Mouse (Mus musculus) heart, embryonic 12.5 days (tissue): ENCODE data around the gene Gm9507. TPM values are rescaled to one million over a fixed set of nuclear protein-coding genes. Genes with fewer than 3 reads are reported as not detected.

ENCODE experiments used
- ATAC-seq: fragments of 200-750 bp; cut with Nextera tagmentation; 2 replicates; pipeline ENCODE4 v1.8.0; 2017; ENCODE audit warnings: moderate TSS enrichment, moderate library complexity; ENCODE audit not compliant: insufficient number of reproducible peaks, low FRiP score
- H3K27ac ChIP-seq: fragments of 300-500 bp; sonication (generic); 2 replicates; pipeline ENCODE4 v1.5.1; 2016; ENCODE audit warnings: mild to moderate bottlenecking, moderate library complexity; ENCODE audit not compliant: poor library complexity, severe bottlenecking
- H3K27me3 ChIP-seq: fragments of 300-500 bp; sonication (generic); replicated peaks from 2 replicates; pipeline ENCODE4 v1.6.1; 2016; ENCODE audit warnings: mild to moderate bottlenecking, moderate library complexity
- H3K36me3 ChIP-seq: fragments of 300-500 bp; sonication (generic); 2 replicates; pipeline ENCODE4 v1.6.1; 2016; ENCODE audit warnings: mild to moderate bottlenecking, moderate library complexity
- H3K4me1 ChIP-seq: fragments of 300-500 bp; sonication (generic); replicated peaks from 2 replicates; pipeline ENCODE4 v1.6.1; 2016; ENCODE audit warnings: mild to moderate bottlenecking
- H3K4me2 ChIP-seq: fragments of 300-500 bp; sonication (generic); 2 replicates; pipeline ENCODE4 v1.6.1; 2016; ENCODE audit warnings: mild to moderate bottlenecking, moderate library complexity
- H3K4me3 ChIP-seq: fragments of 300-500 bp; sonication (generic); 2 replicates; pipeline ENCODE4 v1.5.1; 2016; ENCODE audit warnings: mild to moderate bottlenecking
- H3K9ac ChIP-seq: fragments of 300-500 bp; sonication (generic); 2 replicates; pipeline ENCODE4 v1.6.1; 2016; ENCODE audit warnings: mild to moderate bottlenecking, moderate library complexity
- H3K9me3 ChIP-seq: fragments of 300-500 bp; sonication (generic); replicated peaks from 2 replicates; pipeline ENCODE4 v1.6.1; 2016; ENCODE audit warnings: mild to moderate bottlenecking, moderate library complexity
- WGBS: fragments of 180-500 bp; shearing (Covaris S2); methylation state at CpG from one replicate; pipeline ENCODE4 v1.1.7; 2016; 5-methylcytosine and 5-hydroxymethylcytosine counted together
- polyA plus RNA-seq: library from polyadenylated mRNA; unstranded; fragments of >200 nt; fragmentation: Nextera tagmentation; extraction: Ambion mirVana; gene quantifications from 2 replicates; pipeline ENCODE4 v1.2.1, GENCODE M21; 2016

Gene Gm9507
- not detected in 2 replicates for polyA plus RNA-seq

- Histone ChIP-seq H3K27me3 (0 out of 2 replicates have a peak, but pooled peaks cover 7% of the 10 kb centered on the region), H3K9me3 (peaks cover 8% of the 10 kb centered on the region; the same call in 1 of the 2 replicates), H3K27ac (no peak within 1 kb of the TSS), H3K4me1 (no peaks in the 10 kb centered on the region), H3K9ac (no peak within 1 kb of the TSS), H3K4me3 (no peak within 1 kb of the TSS), H3K36me3 (no peaks in the 10 kb centered on the region), H3K4me2 (no peak within 1 kb of the TSS)
- WGBS = 63% methylated on average over 5 of the region's 5 CpGs
- ATAC-seq = no peak
Measured at GRCm38 (mm10) chr10:77811743-77812142, at the start of gene Gm9507. TSS of gene Gm9507 (minus strand) at chr10:77811843.

GRCm38 (mm10) chr10:77852559-77852958, 40.9 kb upstream of the Gm9507 start, which contains the start of gene Gm10318:
TSS of gene Gm10318 (plus strand) at chr10:77852859.
- ATAC-seq = no peak
- Histone ChIP-seq H3K4me3 (no peak within 1 kb of the TSS), H3K27me3 (peaks cover 17% of the 10 kb centered on the region), H3K36me3 (no peaks in the 10 kb centered on the region), H3K9me3 (peaks cover 5% of the 10 kb centered on the region), H3K4me1 (no peaks in the 10 kb centered on the region), H3K4me2 (no peak within 1 kb of the TSS), H3K27ac (no peak within 1 kb of the TSS), H3K9ac (no peak within 1 kb of the TSS)
- WGBS = 56% methylated on average over 9 of the region's 9 CpGs

GRCm38 (mm10) chr10:77847538-77847937, 35.9 kb upstream of the Gm9507 start:
- 71% methylated on average over 2 of the region's 2 CpGs for WGBS
- no peak overlapping the region for H3K27ac ChIP-seq

GRCm38 (mm10) chr10:77846961-77847360, 35.3 kb upstream of the Gm9507 start:
- H3K36me3 ChIP-seq = no peaks in the 10 kb centered on the region
- no peak overlapping the region for H3K9ac ChIP-seq
- no peak overlapping the region for H3K4me2 ChIP-seq
- no peaks in the 10 kb centered on the region for H3K4me1 ChIP-seq
- H3K27me3 ChIP-seq = no peaks in the 10 kb centered on the region
- ATAC-seq = no peak
- H3K4me3 ChIP-seq = no peak overlapping the region
- no peak overlapping the region for H3K27ac ChIP-seq
- H3K9me3 ChIP-seq = peaks cover 19% of the 10 kb centered on the region
- WGBS = 5% methylated on average over 2 of the region's 2 CpGs

More at GRCm38 (mm10) chr10:77847538-77847937, 35.9 kb upstream of the Gm9507 start:
- peaks cover 5% of the 10 kb centered on the region; the same call in 1 of the 2 replicates for H3K27me3 ChIP-seq
- H3K4me3 ChIP-seq = no peak overlapping the region
- no peak overlapping the region for H3K4me2 ChIP-seq
- no peak for ATAC-seq
- H3K36me3 ChIP-seq = no peaks in the 10 kb centered on the region
- peaks cover 19% of the 10 kb centered on the region for H3K9me3 ChIP-seq
- no peaks in the 10 kb centered on the region for H3K4me1 ChIP-seq
- H3K9ac ChIP-seq = no peak overlapping the region

- no peak for ATAC-seq
- 45% methylated on average over 3 of the region's 3 CpGs for WGBS
- Histone ChIP-seq H3K4me1 (no peaks in the 10 kb centered on the region), H3K9ac (no peak within 1 kb of the TSS), H3K4me2 (no peak within 1 kb of the TSS), H3K9me3 (peaks cover 20% of the 10 kb centered on the region), H3K27me3 (no peaks in the 10 kb centered on the region), H3K27ac (no peak within 1 kb of the TSS), H3K36me3 (no peaks in the 10 kb centered on the region), H3K4me3 (no peak within 1 kb of the TSS)
Measured at GRCm38 (mm10) chr10:77846503-77846902, 34.9 kb upstream of the Gm9507 start, which contains the start of gene Gm36176. TSS of gene Gm36176 (plus strand) at chr10:77846803.

- WGBS = 62% methylated on average over 6 of the region's 6 CpGs
- Histone ChIP-seq H3K4me1 (no peaks in the 10 kb centered on the region), H3K4me3 (no peak overlapping the region), H3K9ac (no peak overlapping the region), H3K4me2 (no peak overlapping the region), H3K9me3 (peaks cover 16% of the 10 kb centered on the region), H3K36me3 (no peaks in the 10 kb centered on the region), H3K27me3 (no peaks in the 10 kb centered on the region), H3K27ac (no peak overlapping the region)
- ATAC-seq = no peak
Measured at GRCm38 (mm10) chr10:77839006-77839405, 27.4 kb upstream of the Gm9507 start.

- ATAC-seq = no peak
- Histone ChIP-seq H3K27ac (no peak within 1 kb of the TSS), H3K9me3 (no peaks in the 10 kb centered on the region), H3K4me1 (no peaks in the 10 kb centered on the region), H3K4me2 (no peak within 1 kb of the TSS), H3K4me3 (no peak within 1 kb of the TSS), H3K27me3 (no peaks in the 10 kb centered on the region), H3K36me3 (no peaks in the 10 kb centered on the region), H3K9ac (no peak within 1 kb of the TSS)
- WGBS = 65% methylated on average over 9 of the region's 9 CpGs
Measured at GRCm38 (mm10) chr10:77835647-77836046, 24.0 kb upstream of the Gm9507 start, which contains the start of gene Krtap10-10. TSS of gene Krtap10-10 (plus strand) at chr10:77835947.

- H3K27me3 ChIP-seq = no peaks in the 10 kb centered on the region
- no peak within 1 kb of the TSS for H3K4me2 ChIP-seq
- H3K9ac ChIP-seq = no peak within 1 kb of the TSS
- H3K9me3 ChIP-seq = 0 out of 2 replicates have a peak, but pooled peaks cover 6% of the 10 kb centered on the region
- H3K27ac ChIP-seq = no peak within 1 kb of the TSS
- WGBS = 53% methylated on average over 6 of the region's 6 CpGs
- no peaks in the 10 kb centered on the region for H3K4me1 ChIP-seq
- no peak for ATAC-seq
- H3K36me3 ChIP-seq = no peaks in the 10 kb centered on the region
- no peak within 1 kb of the TSS for H3K4me3 ChIP-seq
Measured at GRCm38 (mm10) chr10:77826951-77827350, 15.3 kb upstream of the Gm9507 start, which contains the start of gene Krtap10-4. TSS of gene Krtap10-4 (minus strand) at chr10:77827095.

- Histone ChIP-seq H3K27me3 (0 out of 2 replicates have a peak, but pooled peaks cover 4% of the 10 kb centered on the region), H3K9me3 (0 out of 2 replicates have a peak, but pooled peaks cover 6% of the 10 kb centered on the region), H3K9ac (no peak overlapping the region), H3K4me2 (no peak overlapping the region), H3K36me3 (no peaks in the 10 kb centered on the region), H3K4me1 (no peaks in the 10 kb centered on the region), H3K4me3 (no peak overlapping the region), H3K27ac (no peak overlapping the region)
- no peak for ATAC-seq
- WGBS = 41% methylated on average over 4 of the region's 4 CpGs
Measured at GRCm38 (mm10) chr10:77819203-77819602, 7.6 kb upstream of the Gm9507 start.

GRCm38 (mm10) chr10:77818523-77818922, 6.9 kb upstream of the Gm9507 start:
- Histone ChIP-seq H3K4me3 (no peak overlapping the region), H3K36me3 (no peaks in the 10 kb centered on the region), H3K27ac (no peak overlapping the region), H3K9ac (no peak overlapping the region), H3K4me2 (no peak overlapping the region), H3K9me3 (0 out of 2 replicates have a peak, but pooled peaks cover 2% of the 10 kb centered on the region), H3K27me3 (0 out of 2 replicates have a peak, but pooled peaks cover 7% of the 10 kb centered on the region), H3K4me1 (no peaks in the 10 kb centered on the region)
- 94% methylated on average over 4 of the region's 4 CpGs for WGBS
- ATAC-seq = no peak

- Histone ChIP-seq H3K4me2 (no peak overlapping the region), H3K27ac (no peak overlapping the region), H3K4me3 (no peak overlapping the region), H3K36me3 (no peaks in the 10 kb centered on the region), H3K9ac (no peak overlapping the region), H3K9me3 (no peaks in the 10 kb centered on the region), H3K27me3 (0 out of 2 replicates have a peak, but pooled peaks cover 7% of the 10 kb centered on the region), H3K4me1 (no peaks in the 10 kb centered on the region)
- ATAC-seq = no peak
- 19% methylated on average over 5 of the region's 5 CpGs for WGBS
Measured at GRCm38 (mm10) chr10:77815514-77815913, 3.9 kb upstream of the Gm9507 start.

- Histone ChIP-seq H3K27ac (no peak within 1 kb of the TSS), H3K9me3 (peaks cover 6% of the 10 kb centered on the region; the same call in 1 of the 2 replicates), H3K4me2 (no peak within 1 kb of the TSS), H3K9ac (no peak within 1 kb of the TSS), H3K36me3 (no peaks in the 10 kb centered on the region), H3K4me3 (no peak within 1 kb of the TSS), H3K4me1 (no peaks in the 10 kb centered on the region), H3K27me3 (0 out of 2 replicates have a peak, but pooled peaks cover 7% of the 10 kb centered on the region)
- ATAC-seq = no peak
- WGBS = 35% methylated on average over 4 of the region's 4 CpGs
Measured at GRCm38 (mm10) chr10:77814382-77814781, 2.7 kb upstream of the Gm9507 start, which contains the start of gene Gm2696. TSS of gene Gm2696 (plus strand) at chr10:77814682.
